Mouse (Mus musculus): ENCODE results near the gene Uncx.

- TF ChIP-seq POLR2A (IDR thresholded peaks at IDR 0.05; ENCODE audit: low read depth, low read length) = no peak
- TF ChIP-seq CTCF (IDR thresholded peaks at IDR 0.05; ENCODE audit: extremely low read depth, insufficient read length, insufficient replicate concordance, low read depth, low read length) = no peak
These were observed 15.8 kb downstream of the Uncx start for GRCm38 (mm10) chr5:139558917-139559660.

Measured in small intestine, adult 2 months (tissue).